Mouse (Mus musculus): ENCODE results near the gene Coq10b.
"Not testable (repeated sequence)": the region's sequence is repeated elsewhere in the genome, so short reads cannot be mapped to it uniquely, and the experiment has no call there.

DNA sequence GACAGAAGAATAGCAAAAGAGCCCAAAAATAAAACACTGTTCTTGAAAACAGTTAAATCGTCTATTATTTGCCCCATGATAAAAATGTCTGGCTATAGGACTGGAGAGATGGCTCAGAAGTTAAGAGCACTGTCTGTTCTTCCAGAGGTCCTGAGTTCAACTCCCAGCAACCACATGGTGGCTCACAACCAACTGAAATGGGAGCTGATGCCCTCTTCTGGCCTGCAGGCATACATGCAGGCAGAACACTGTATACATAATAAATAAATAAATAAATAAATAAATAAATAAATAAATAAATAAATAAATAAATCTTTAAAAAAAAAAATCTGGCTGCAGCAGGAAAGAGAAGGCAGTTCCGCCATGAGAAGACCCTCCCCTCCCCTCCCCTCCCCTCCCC lies 44.3 kb upstream of the Coq10b start:
- TF ChIP-seq CTCF (IDR thresholded peaks at IDR 0.05): peak; percentile 41; the same call in 1 of the 2 replicates
- TF ChIP-seq EP300 (IDR thresholded peaks at IDR 0.05): not testable (repeated sequence)
